Mouse (Mus musculus) erythroblast, embryonic 14.5 days (primary cell): ENCODE data around the gene Slc29a1.

Experiments
- GATA1 ChIP-seq: IDR thresholded peaks from 2 replicates; pipeline ENCODE4 v1.6.1; 2012; ENCODE audit warnings: low read length, inconsistent platforms, mixed read lengths
- TAL1 ChIP-seq: IDR thresholded peaks from 3 replicates; pipeline ENCODE4 v1.6.1; 2012; ENCODE audit warnings: low read length, inconsistent platforms, mixed read lengths

- no peak for TF ChIP-seq GATA1
- TF ChIP-seq TAL1: no peak
Observed at GRCm38 (mm10) chr17:45549617-45550181, 49.7 kb downstream of the Slc29a1 start, which contains the start of gene Tmem151b.
